Mouse (Mus musculus) MEL-GATA-1-ER (cell line): Measurements from ENCODE around the gene Xdh.

Experiments used
- DNase-seq: peaks from one replicate; pipeline ENCODE4 v3.0.0-alpha.2; 2012; ENCODE audit warnings: low read depth; ENCODE audit errors: extremely low read depth

Xdh gene

GRCm38 (mm10) chr17:73942268-73942962 lies 7.6 kb downstream of the Xdh start:
- DNase-seq: peak; percentile 10

GRCm38 (mm10) chr17:73941816-73942215 lies 8.2 kb downstream of the Xdh start:
- no peak for DNase-seq

GRCm38 (mm10) chr17:73937073-73937472 lies 12.9 kb downstream of the Xdh start:
- no peak for DNase-seq

GRCm38 (mm10) chr17:73935163-73935562 lies 14.8 kb downstream of the Xdh start:
- DNase-seq: no peak

GRCm38 (mm10) chr17:73934281-73934680 lies 15.7 kb downstream of the Xdh start:
- no peak for DNase-seq

- no peak for DNase-seq
Observed at GRCm38 (mm10) chr17:73933616-73934015, 16.4 kb downstream of the Xdh start.

- DNase-seq: no peak
Observed at GRCm38 (mm10) chr17:73932497-73933059, 17.4 kb downstream of the Xdh start.

- DNase-seq: no peak
Observed at GRCm38 (mm10) chr17:73919520-73919919, 30.5 kb downstream of the Xdh start.

- no peak for DNase-seq
Observed at GRCm38 (mm10) chr17:73918944-73919381, 31.0 kb downstream of the Xdh start.

- no peak for DNase-seq
Observed at GRCm38 (mm10) chr17:73918138-73918537, 31.9 kb downstream of the Xdh start.

GRCm38 (mm10) chr17:73917713-73918112 lies 32.3 kb downstream of the Xdh start:
- no peak for DNase-seq

- DNase-seq: no peak
Observed at GRCm38 (mm10) chr17:73914730-73915129, 35.3 kb downstream of the Xdh start.

- no peak for DNase-seq
Observed at GRCm38 (mm10) chr17:73906076-73906475, 43.9 kb downstream of the Xdh start.

- DNase-seq: no peak
Observed at GRCm38 (mm10) chr17:73905043-73905750, 44.8 kb downstream of the Xdh start.

GRCm38 (mm10) chr17:73903121-73903520 lies 46.9 kb downstream of the Xdh start:
- no peak for DNase-seq

- no peak for DNase-seq
Observed at GRCm38 (mm10) chr17:73902234-73902636, 47.8 kb downstream of the Xdh start.

- no peak for DNase-seq
Observed at GRCm38 (mm10) chr17:73894399-73894798, 55.6 kb downstream of the Xdh start.

- DNase-seq: peak; percentile 74
Observed at GRCm38 (mm10) chr17:73893822-73894221, 56.2 kb downstream of the Xdh start.

GRCm38 (mm10) chr17:73893207-73893606 lies 56.8 kb downstream of the Xdh start:
- DNase-seq: peak; percentile 25

GRCm38 (mm10) chr17:73891590-73891989 lies 58.4 kb downstream of the Xdh start:
- no peak for DNase-seq

- DNase-seq: no peak
Observed at GRCm38 (mm10) chr17:73886071-73886785, 63.8 kb downstream of the Xdh start.

- DNase-seq: no peak
Observed at GRCm38 (mm10) chr17:73883332-73883731, 66.7 kb downstream of the Xdh start.
